Mouse (Mus musculus): Measurements from ENCODE around the gene Fam8a1. TPM values are rescaled to one million over a fixed set of nuclear protein-coding genes. Genes with fewer than 3 reads are reported as not detected.

Fam8a1 gene
- polyA plus RNA-seq, 1 experiment: 23.7 TPM

Other genes with a start within 250 kb of the Fam8a1 start
- 11.3 and 13.5 TPM in 2 replicates for gene Cap2, start 167.7 kb upstream of the Fam8a1 start, polyA plus RNA-seq (2012; rRNA removed)
- gene Nup153, start 58.4 kb downstream of the Fam8a1 start, polyA plus RNA-seq (2012; rRNA removed): 63.3 and 64.6 TPM in 2 replicates

Data from gonadal fat pad, adult 2 months (tissue).